Mouse (Mus musculus): Measurements from ENCODE around the gene Ptgs1. TPM values are rescaled to one million over a fixed set of nuclear protein-coding genes. Genes with fewer than 3 reads are reported as not detected.

The Ptgs1 gene
- polyA plus RNA-seq, 1 experiment: not detected

DNA sequence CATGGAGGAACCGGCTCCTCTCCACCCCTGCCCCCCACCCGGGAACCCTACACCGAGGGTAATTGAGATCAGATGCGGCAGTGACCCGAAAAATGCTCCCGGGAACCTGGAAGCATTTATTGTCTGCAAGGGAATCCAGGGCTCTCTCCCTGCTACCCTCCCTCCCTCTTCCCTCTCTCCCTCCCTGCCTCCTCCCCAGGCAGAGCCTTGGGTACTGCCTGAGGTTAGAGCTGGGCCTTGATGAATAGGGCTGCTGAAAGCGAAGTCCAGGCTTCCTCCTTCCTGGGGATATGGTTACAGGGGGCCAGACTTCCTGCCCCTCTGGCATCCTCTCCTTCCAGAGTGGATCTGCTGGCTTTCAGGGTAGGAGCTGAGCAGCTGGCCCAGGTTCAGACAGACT is 18.4 kb upstream of the Ptgs1 start:
- no peak for TF ChIP-seq GATA1 (IDR thresholded peaks at IDR 0.05; ENCODE audit: low read length)

DNA sequence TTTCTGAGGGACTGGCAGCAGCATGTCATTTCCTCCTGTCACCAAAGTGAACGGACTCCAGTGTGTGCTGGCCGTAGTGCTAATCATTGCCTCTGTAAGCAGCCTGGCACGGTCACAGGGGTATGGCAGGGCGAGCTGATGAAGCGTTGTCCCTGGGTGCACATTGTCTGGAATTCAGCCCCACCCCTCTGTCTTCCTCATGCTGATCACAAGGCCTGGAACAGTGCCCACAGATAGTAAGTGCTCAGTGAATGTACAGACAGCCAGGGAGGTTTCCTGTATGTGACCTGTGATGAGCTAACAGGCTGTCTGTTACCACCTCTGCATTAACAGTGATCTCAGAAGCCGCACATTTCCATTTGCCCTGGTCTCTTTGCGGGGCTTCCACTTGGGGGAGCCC is 17.1 kb upstream of the Ptgs1 start:
- no peak for TF ChIP-seq GATA1 (IDR thresholded peaks at IDR 0.05; ENCODE audit: low read length)

DNA sequence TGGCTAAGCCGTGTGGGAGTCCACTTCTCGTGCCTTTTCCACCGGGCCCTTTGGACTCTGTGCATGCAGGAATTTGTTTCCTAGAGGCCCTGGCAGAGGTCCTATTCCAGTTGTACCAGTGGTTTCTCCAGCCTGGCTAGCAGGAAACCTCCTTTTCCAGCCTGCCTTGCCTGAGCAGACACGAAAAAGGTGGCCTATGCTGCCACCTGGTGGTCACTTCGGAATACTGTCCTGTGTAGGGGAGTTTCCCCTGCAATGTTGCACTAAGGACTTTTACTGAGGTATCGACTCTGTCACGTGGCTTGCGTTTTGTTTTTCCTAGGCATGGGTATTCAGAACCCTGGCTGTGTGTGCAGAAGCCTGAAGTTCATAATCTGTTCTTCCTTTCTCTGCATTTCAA is 16.2 kb upstream of the Ptgs1 start:
- TF ChIP-seq GATA1 (IDR thresholded peaks at IDR 0.05; ENCODE audit: low read length): no peak

DNA sequence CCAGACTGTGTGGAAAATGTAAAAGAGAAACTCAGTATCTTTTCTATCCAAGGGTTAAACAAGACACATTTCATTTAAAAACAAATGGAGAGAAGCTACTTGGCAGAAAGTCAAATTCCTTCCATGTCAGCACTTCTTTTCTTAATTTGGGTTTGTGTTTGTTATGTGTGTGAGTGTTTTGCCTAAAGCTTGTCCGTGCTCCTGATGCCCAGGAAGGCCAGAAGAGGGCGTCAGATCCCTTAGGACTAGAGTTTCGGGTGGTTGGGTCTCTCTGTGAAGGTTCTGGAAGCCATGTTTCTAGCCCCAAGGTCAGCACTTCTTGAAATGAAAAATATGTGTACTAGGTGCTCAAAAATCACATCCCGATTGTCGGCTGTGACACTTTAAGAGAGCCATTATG is 15.8 kb upstream of the Ptgs1 start:
- TF ChIP-seq GATA1 (IDR thresholded peaks at IDR 0.05; ENCODE audit: low read length): no peak

DNA sequence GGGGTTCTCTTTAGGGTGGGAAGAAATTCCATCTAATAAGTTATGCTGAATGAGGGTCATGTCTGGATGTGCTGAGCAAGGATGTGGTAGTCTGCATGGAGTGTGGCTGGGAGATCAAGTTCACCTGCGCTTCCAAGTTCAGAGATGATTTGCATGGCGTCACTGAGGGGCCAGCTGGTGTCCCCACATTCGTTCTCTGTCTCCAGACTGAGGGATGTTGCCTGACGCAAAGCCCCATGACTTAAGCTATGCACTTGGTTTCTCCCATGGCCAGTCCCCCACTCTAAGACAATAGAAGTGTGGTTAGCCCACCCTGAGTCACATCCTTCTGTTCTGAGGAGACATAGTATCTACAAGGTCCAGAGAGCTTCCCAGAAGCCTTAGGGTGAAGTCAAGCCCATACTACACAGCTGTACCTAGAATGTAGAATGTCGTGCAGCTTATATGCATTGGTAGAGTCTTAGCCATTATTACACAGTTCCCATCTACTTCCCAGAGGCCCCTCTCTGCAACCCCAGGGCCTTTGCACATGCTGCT is 15.0 kb upstream of the Ptgs1 start:
- no peak for TF ChIP-seq GATA1 (IDR thresholded peaks at IDR 0.05; ENCODE audit: low read length)

DNA sequence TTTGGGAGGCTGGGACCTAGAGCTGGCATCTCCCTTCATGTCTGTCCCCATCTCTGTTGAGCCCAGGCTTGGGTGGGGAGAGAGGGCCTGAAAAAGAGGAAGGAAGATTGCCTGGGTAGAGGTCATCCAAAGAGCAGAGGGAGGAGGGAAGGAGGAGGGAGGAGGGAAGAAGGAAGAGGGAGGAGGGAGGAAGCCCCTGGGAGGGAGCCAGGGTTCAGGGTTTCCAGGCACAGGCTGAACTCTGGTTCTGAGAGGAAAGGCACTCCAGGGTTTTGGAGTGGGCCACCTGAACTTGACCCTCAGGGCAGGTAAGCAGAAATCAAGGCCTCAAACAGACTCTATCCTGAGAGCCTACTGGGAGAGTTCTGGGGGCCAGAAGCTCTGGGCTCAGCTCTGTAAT is 13.7 kb upstream of the Ptgs1 start:
- TF ChIP-seq GATA1 (IDR thresholded peaks at IDR 0.05; ENCODE audit: low read length): no peak

DNA sequence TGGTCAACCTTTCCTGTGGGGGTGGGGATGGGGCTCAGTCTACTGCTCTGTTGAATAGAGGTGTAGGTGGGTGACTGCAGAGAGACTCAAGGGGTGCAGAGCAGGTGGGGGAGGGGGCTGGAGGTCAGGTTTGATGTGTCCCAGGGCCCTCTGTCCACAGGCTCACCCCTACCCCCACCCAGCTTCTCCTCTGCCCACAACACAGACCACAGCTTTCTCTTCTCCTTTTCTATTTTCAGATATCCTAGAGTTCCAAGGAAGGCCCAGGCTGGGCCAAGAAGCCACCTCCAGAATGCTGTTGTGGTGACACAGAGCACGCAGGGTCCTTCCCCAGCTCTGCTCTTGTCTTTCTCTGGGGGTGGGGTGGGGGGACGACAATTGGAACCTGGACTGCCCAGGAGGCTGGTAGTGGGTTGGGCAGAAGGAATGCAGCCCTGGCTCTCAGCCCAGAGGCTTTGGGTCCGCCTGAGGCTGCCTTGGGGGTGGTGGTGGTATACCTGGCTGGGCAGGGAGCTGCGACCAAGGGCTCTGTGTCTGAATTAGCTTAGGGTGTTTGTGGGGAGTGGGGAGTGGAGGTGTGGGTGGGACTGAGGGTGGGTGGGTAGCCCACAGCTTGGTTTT is 13.2 kb upstream of the Ptgs1 start:
- TF ChIP-seq GATA1 (IDR thresholded peaks at IDR 0.05; ENCODE audit: low read length): no peak

DNA sequence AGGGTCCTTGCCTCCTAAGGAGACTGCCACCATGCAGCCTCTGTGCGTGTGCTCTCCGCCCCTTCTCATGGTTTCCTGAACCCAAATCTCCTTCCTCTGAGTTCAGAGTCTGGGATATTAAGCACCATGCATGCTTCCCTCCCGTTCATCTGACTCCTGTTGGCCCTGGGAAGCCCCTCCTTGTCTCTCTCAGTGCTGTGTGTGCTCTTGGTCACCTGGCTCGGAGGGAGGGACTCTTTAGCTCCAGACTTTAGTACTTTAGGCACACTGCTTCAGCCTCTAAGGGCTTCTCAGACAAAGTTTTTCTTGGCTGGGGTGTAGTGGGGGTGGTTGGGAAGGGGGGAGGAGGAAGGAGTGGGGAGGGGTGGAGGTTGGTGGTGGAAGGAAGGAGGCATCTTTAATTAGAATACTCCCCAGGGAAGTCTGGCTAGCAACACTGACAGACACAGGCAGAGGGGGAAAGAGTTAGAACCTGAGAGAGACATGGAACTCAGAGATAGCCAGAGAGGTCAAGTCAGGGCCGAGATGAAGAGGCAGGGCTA is 12.5 kb upstream of the Ptgs1 start:
- no peak for TF ChIP-seq GATA1 (IDR thresholded peaks at IDR 0.05; ENCODE audit: low read length)

DNA sequence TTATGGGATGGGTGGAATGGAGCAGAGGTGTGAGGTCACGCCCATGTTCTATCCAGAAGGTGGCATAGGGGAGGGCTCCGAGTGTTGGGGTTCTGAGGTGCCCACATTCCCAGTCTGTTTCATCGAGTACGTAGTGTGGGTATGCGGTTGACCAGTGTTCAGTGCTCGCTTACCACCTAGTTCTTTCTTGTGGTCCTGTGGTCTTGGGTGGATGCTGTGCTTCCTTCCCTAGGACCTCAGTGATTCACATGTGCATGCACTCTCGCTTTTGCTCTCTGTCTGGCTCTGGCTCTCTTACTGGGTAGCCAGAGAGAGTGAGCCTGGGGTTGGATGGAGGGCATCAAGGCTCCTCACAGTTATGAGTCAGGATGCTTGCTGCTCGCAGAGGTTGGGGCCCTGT is 10.1 kb upstream of the Ptgs1 start:
- TF ChIP-seq GATA1 (IDR thresholded peaks at IDR 0.05; ENCODE audit: low read length): no peak

DNA sequence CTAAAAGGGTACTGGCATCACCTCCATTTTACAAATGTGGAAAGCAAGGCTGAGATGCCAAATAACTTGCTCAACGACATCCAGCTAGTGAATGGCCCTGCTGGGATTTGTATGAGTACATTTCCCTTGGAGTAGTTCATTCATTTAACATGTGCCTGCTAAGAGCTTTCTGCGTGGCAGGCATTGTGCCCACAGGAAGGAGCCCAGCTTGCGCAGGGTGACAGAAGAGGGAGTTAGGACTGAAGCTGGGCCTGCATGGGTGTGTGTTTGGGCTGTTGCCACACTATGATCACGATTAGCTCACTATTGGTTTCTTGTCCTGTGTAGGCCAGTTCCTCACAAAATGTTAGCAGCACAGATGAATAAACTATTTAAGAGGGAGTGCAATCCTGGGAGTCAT is 9.3 kb upstream of the Ptgs1 start:
- no peak for TF ChIP-seq GATA1 (IDR thresholded peaks at IDR 0.05; ENCODE audit: low read length)

DNA sequence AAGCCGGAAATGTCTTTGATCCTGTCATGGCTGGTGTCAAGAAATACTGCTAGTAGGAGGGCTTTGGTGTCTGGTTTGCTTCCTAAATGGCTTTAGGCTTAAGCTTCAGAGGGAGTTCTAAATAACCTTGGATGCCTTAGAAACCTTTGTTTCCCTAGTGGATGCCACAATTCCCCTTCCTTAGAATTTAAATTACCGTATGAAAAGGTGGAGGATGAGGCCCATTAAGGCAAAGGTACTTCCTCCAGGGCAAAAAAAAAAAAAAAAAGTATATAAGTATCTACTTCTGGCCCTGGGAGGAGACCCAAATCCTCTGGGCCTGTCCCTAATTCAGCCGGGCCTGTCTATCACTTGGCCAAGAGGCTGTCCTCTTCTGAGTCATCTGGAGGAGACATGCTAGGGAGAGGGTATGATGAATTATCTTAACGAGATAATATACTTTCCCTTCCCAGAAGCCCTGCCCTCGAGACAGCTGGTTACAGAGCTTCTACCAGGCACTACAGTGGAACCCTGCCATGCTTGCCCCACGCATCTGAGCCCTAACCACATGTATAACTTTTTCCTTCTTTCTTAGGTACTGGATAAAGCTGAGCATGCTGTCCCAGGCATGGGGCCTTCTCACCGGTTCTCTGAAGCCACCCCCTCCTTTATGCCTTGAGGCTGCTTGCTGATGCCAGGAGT is 7.9 kb upstream of the Ptgs1 start:
- TF ChIP-seq GATA1 (IDR thresholded peaks at IDR 0.05; ENCODE audit: low read length): no peak

DNA sequence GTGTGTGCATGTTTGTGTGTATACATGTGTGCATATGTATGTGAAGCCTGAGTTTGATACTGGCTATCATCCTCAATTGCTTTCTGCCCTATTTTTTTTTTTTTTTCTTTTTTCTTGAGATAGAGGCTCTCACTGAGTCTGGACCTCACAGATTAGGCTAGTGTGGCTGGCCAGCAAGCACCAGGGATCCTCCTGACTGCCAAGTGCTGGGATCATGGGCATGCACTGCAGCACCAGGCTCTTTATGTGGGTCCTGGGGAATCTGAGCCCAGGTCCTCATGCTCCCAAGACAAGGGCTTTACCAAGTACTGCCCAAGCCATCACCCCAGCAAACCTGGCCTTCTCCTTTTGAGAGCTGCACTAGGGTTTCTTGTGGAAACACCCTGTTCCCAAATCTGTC is 6.8 kb upstream of the Ptgs1 start:
- no peak for TF ChIP-seq GATA1 (IDR thresholded peaks at IDR 0.05; ENCODE audit: low read length)

DNA sequence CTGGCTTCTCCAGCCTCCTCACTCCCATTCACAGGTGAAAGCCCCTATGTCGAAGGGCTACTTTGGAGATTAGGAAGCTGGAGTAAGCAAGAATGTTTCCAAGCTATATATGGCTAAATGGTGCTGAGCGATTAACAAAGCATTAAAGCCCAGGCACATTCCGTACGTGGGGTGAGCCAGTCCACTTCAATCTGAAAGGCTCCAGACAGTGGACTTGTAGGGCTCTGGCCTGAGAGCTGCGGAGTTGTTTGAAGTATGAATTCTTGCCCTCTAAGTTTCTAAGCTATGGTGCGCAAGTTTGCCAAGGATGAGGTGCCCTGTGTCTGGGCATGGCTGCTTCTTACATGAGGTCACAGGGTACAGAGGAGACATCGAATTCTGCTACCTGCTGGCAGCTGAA is 6.1 kb upstream of the Ptgs1 start:
- TF ChIP-seq GATA1 (IDR thresholded peaks at IDR 0.05; ENCODE audit: low read length): no peak

DNA sequence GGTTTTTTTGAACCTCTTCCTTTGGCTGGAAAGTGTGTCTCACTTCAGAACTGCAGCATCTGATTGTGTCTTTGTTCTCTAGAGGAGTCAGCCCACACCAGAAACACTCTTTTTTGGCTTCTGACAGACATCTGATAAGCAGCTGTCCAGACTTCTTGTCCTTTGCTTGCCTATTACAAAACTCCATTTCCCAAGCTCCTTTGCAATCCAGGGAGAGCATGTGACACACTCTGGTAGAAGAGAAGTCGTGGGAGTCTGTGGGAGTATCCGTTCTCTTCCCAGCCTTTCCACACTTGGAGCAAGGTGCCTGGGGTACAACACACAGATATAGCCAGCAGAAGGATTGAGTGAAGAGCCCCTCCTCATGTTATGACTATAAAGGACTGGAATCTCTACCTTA is 5.6 kb upstream of the Ptgs1 start:
- no peak for TF ChIP-seq GATA1 (IDR thresholded peaks at IDR 0.05; ENCODE audit: low read length)

DNA sequence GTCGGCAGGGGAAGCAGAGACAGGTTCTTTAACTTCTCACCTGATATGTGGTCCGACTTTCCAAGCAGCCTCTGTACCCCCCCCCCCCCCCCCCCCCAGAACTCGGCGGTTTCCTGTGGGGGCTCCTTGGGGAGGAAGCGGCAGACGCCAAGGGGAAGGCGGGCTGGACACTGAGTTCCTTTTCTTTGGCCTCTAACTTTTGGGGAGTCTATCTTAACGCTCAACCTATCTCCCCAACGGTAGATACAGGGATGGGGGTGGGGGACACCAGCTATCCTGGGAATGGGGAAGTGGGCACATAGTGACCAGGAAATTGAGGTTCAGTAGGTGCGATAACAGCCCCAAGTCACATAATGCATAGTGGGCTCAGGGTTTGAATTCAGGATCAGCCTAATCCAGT is 741 bp downstream of the Ptgs1 start:
- TF ChIP-seq GATA1 (IDR thresholded peaks at IDR 0.05; ENCODE audit: low read length): no peak

DNA sequence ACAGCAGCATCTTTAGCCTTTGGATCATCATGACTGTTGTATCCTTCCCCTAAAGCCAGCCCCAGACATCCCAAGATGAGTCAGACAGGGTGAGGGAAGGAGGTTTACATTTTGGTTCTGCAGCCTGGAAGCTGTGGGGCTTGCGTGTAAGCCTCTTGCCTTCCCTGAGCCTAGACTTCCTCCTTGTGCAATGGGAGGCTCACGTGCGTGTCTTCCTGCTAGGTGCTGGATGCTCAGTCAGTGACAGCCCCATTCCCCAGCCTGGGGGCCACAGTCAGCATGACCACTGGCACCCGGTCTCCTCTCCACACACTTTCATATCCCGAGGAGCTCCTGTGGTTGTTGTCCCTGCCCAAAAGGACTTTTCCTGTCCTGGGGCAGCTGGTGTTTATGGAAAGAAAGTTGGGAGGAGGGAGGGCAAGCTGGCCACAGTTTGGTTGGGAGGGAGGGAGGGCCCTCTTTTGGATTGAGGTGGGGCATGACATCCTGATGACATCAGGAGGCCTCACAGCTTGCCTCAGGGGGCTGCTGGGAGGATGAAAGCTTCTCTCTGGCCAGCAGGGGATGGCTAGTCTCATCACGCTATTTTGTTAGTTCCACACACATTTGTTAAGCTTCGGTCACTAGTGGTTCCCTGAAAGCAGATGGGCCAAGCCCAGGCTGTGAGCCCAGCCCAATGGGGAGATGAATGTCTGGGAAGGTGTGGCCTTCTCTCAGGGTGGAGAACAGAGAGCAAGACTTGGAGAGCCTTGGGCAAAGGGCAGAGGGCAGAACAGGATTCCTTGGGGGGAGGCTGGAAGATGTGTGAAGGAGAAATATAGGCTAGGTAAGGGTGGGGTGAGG is 4.5 kb downstream of the Ptgs1 start:
- TF ChIP-seq GATA1 (IDR thresholded peaks at IDR 0.05; ENCODE audit: low read length): no peak

All from G1E-ER4 (cell line).